Mouse (Mus musculus) thymus, adult 2 months (tissue): ENCODE measurements around the gene Hoxd10. TPM values are rescaled to one million over a fixed set of nuclear protein-coding genes. Genes with fewer than 3 reads are reported as not detected.

ENCODE experiments used
- DNase-seq: peaks from one replicate; pipeline ENCODE4 v3.0.0; 2021
- H3K27ac ChIP-seq: fragments of 200-500 bp; 2 replicates; pipeline ENCODE4 v1.5.1; 2012; ENCODE audit warnings: low read length, control low read depth; ENCODE audit not compliant: control insufficient read depth, insufficient read depth
- H3K27me3 ChIP-seq: fragments of 200-500 bp; 2 replicates; pipeline ENCODE4 v1.6.1; 2012; ENCODE audit warnings: mild to moderate bottlenecking, low read length, moderate library complexity, mixed read lengths; ENCODE audit not compliant: control insufficient read depth, insufficient read depth
- H3K36me3 ChIP-seq: fragments of 200-500 bp; 2 replicates; pipeline ENCODE4 v1.6.1; 2012; ENCODE audit warnings: mild to moderate bottlenecking, low read length, moderate library complexity; ENCODE audit not compliant: control insufficient read depth, insufficient read depth
- H3K4me1 ChIP-seq: fragments of 200-500 bp; replicated peaks from 2 replicates; pipeline ENCODE4 v1.6.1; 2012; ENCODE audit warnings: low read length; ENCODE audit not compliant: control insufficient read depth, insufficient read depth
- H3K4me3 ChIP-seq: fragments of 200-500 bp; 2 replicates; pipeline ENCODE4 v1.5.1; 2012; ENCODE audit warnings: mild to moderate bottlenecking, low read length, control low read depth, moderate library complexity; ENCODE audit not compliant: control insufficient read depth, insufficient read depth
- CTCF ChIP-seq: fragments of 200-500 bp; IDR thresholded peaks from 2 replicates; pipeline ENCODE4 v1.5.1; 2012; ENCODE audit warnings: mild to moderate bottlenecking, control low read depth, low read length, moderate library complexity, borderline replicate concordance; ENCODE audit not compliant: control insufficient read depth, poor library complexity, insufficient read depth; ENCODE audit errors: extremely low read depth
- POLR2A ChIP-seq: fragments of 200-500 bp; IDR thresholded peaks from 2 replicates; pipeline ENCODE4 v1.6.1; 2012; ENCODE audit warnings: mild to moderate bottlenecking, low read length, control low read depth, moderate library complexity; ENCODE audit not compliant: control insufficient read depth, poor library complexity, insufficient read depth; ENCODE audit errors: extremely low read depth
- WGBS: fragments of 180-500 bp; shearing (Covaris S2); methylation state at CpG from one replicate; pipeline ENCODE4 v1.1.7; 2018; 5-methylcytosine and 5-hydroxymethylcytosine counted together
- polyA plus RNA-seq: library from polyadenylated mRNA; depleted of rRNA; stranded (reverse); fragments of >200 nt; gene quantifications from 2 replicates; pipeline ENCODE4 v1.2.3, GENCODE M21; 2012

Hoxd10 gene
- polyA plus RNA-seq, 1 experiment, result not detected

- 62% methylated on average over 5 of the region's 5 CpGs for whole genome bisulfite sequencing
- no peak for DNase-seq
- Histone ChIP-seq H3K4me1 (no peaks in the 10 kb centered on the region), H3K36me3 (no peaks in the 10 kb centered on the region), H3K27me3 (peaks cover 4% of the 10 kb centered on the region; the same call in 1 of the 2 replicates), H3K27ac (no peak within 1 kb of the TSS), H3K4me3 (no peak within 1 kb of the TSS)
- no peak for TF ChIP-seq POLR2A
- TF ChIP-seq CTCF, result no peak
These were observed 34.8 kb downstream of the Hoxd10 start, which contains the start of gene Gm28230 for GRCm38 (mm10) chr2:74726551-74726950. Gm28230 (plus strand) TSS chr2:74726728.

DNA sequence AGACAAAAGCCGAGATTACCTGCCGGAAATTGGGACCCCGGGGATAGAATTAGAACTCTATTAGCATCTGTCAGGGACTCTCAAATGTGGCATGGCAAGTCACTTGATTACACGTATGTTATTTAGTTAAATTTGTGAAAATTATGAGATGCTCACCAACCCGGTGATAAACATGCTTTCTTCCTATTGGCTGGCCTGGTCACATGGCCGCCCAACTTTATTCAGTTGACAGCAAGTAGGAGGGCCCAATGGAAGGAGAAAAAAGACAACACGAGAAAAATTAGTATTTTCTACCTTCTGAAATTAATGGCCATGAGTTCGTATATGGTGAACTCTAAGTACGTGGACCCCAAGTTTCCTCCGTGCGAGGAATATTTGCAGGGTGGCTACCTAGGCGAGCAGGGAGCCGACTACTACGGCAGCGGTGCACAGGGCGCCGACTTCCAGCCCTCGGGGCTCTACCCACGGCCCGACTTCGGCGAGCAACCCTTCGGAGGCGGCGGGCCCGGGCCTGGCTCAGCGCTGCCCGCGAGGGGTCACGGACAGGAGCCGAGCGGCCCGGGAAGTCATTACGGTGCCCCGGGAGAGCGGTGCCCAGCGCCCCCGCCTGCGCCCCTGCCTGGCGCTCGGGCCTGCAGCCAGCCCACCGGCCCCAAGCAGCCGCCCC lies 35.4 kb downstream of the Hoxd10 start:
- Histone ChIP-seq H3K27ac (no peak overlapping the region), H3K27me3 (peaks cover 4% of the 10 kb centered on the region; the same call in 1 of the 2 replicates), H3K4me3 (no peak overlapping the region), H3K4me1 (no peaks in the 10 kb centered on the region), H3K36me3 (no peaks in the 10 kb centered on the region)
- DNase-seq, result no peak
- WGBS, result 14% methylated on average over 43 of the region's 43 CpGs
- TF ChIP-seq POLR2A, result no peak
- no peak for TF ChIP-seq CTCF

DNA sequence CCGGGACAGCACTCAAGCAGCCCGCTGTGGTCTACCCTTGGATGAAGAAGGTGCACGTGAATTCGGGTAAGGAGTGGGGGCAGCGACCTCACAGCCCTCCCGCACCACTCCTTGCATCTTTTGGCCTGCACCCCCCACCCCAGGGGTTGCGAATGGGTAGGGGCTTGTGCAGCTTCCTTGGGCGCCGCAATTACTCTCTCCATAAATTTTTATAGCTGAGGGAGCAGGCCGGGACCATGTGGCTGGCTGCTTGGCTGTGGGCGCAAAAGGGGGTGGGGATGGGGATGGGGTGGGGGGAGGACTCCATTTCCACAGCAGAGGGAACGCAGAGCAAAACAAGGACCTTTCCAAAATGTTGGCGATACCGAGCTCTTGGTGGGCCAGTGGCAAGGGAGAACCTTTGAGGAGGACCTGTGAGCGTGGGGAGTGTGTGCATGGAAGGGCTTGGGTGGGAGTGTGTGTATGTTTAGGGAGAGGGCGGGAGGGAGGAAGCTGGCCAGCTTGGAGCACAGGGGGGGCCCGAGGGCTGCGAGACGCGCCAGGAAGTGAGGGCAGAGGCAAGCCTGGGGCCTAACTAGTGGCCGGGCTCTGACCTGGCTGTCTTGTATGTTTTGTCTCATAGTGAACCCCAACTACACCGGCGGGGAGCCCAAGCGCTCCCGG lies 36.0 kb downstream of the Hoxd10 start:
- no peak for TF ChIP-seq CTCF
- no peak for TF ChIP-seq POLR2A
- Histone ChIP-seq H3K4me3 (no peak overlapping the region), H3K27me3 (peaks cover 5% of the 10 kb centered on the region; the same call in 1 of the 2 replicates)

GRCm38 (mm10) chr2:74728303-74728680 lies 36.6 kb downstream of the Hoxd10 start:
- Histone ChIP-seq H3K4me1 (no peaks in the 10 kb centered on the region), H3K27me3 (peaks cover 7% of the 10 kb centered on the region; the same call in 1 of the 2 replicates), H3K36me3 (no peaks in the 10 kb centered on the region), H3K4me3 (no peak overlapping the region), H3K27ac (no peak overlapping the region)
- no peak for DNase-seq
- 84% methylated on average over 13 of the region's 13 CpGs for WGBS
- TF ChIP-seq POLR2A (no peak), CTCF (no peak)

More for the DNA sequence above, 36.0 kb downstream of the Hoxd10 start:
- DNase-seq, result no peak
- 28% methylated on average over 25 of the region's 25 CpGs for WGBS
- Histone ChIP-seq H3K4me1 (no peaks in the 10 kb centered on the region), H3K36me3 (no peaks in the 10 kb centered on the region), H3K27ac (no peak overlapping the region)

GRCm38 (mm10) chr2:74730331-74730730 lies 38.6 kb downstream of the Hoxd10 start:
- no peak for TF ChIP-seq POLR2A
- TF ChIP-seq CTCF, result no peak
- H3K27me3 ChIP-seq, result peaks cover 6% of the 10 kb centered on the region
- H3K36me3 ChIP-seq, result no peaks in the 10 kb centered on the region
- no peak overlapping the region for H3K4me3 ChIP-seq
- no peak for DNase-seq
- H3K27ac ChIP-seq, result no peak overlapping the region
- 73% methylated on average over 8 of the region's 8 CpGs for WGBS
- H3K4me1 ChIP-seq, result no peaks in the 10 kb centered on the region

DNA sequence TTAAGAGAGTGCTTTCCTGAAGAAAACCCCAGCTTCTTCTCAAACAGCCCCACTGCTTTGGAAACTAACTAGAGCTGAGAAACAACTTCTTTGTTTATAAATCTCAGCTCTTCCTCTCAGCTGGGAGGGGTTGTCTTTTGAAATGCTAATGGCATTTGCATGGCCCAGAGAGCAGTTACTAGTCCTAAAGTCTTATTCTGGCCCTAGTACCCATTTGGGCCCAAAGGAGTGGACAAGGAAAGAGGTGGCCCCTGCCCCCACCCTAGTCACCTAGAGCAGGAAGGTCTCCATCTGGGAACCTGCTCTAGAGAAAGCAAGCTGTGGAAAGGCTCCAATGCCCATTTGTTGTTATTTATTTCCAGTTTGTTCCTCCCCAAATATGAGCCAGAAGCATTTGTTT lies 39.3 kb downstream of the Hoxd10 start:
- DNase-seq, result no peak
- TF ChIP-seq CTCF (no peak), POLR2A (no peak)
- Histone ChIP-seq H3K27me3 (peaks cover 9% of the 10 kb centered on the region), H3K27ac (no peak overlapping the region), H3K4me3 (no peak overlapping the region), H3K4me1 (no peaks in the 10 kb centered on the region), H3K36me3 (no peaks in the 10 kb centered on the region)
